25 mouse cellular contexts compared by ENCODE assay signal in genomic region chr7:19754065-19754464, GRCm38 (mm10). TPM values are rescaled to one million over a fixed set of nuclear protein-coding genes. Genes with fewer than 3 reads are reported as not detected.
A peak's percentile ranks its signal among the peaks of the same experiment; 100 is the strongest.
DNase-seq lines count a peak whose midpoint lies in the region; ATAC-seq and TF ChIP-seq lines count a peak whose summit lies in the region.
"Had no signal": no experiment of that assay in that cellular context is flagged by ENCODE, and none has a peak within 500 bp of the region (broad histone marks: within the 10 kb centered on the region; RNA-seq: fewer than 3 reads in every experiment).

No protein-coding gene starts in this region.

- H3K4me3 ChIP-seq in heart, embryonic 14.5 days (ENCODE audit: control insufficient read depth in 1 of 2, insufficient read depth in 1 of 2, low read depth in 1 of 2, low read length in 2 of 2) = no peak overlapping the region
- H3K4me3 ChIP-seq in heart, embryonic 10.5 days = no peak overlapping the region
- no peak overlapping the region for H3K4me3 ChIP-seq in lung, embryonic 15.5 days
- no peak overlapping the region for H3K4me3 ChIP-seq in MEL (ENCODE audit: control insufficient read depth in 1 of 2, insufficient read depth in 1 of 2, low read depth in 2 of 2, low read length in 2 of 2)
- H3K4me3 ChIP-seq in small intestine, adult 2 months (ENCODE audit: low read depth, low read length) = no peak overlapping the region
- H3K4me3 ChIP-seq: embryonic facial prominence, embryonic 13.5 days; limb, embryonic 13.5 days; midbrain, embryonic 15.5 days had no signal

- DNase-seq in heart, embryonic 10.5 days (ENCODE audit: low spot score) = no peak
- DNase-seq in lung, postnatal 25 days (ENCODE audit: low spot score) = no peak
- peak; percentile 44 for DNase-seq in MEL (ENCODE audit: low read depth, low spot score)
- DNase-seq in ovary, adult 18-20 months (ENCODE audit: low spot score) = no peak
- DNase-seq: adrenal gland, adult 8-10 months; cerebellum, adult 11 months; kidney, adult 18-20 months; right cerebral cortex, adult 18-20 months; spleen, adult 18-20 months; thymus, postnatal 25 days had no signal

- H3K9ac ChIP-seq in heart, embryonic 14.5 days (ENCODE audit: low read length) = no peak overlapping the region
- no peak overlapping the region for H3K9ac ChIP-seq in lung, embryonic 15.5 days
- H3K9ac ChIP-seq in MEL (ENCODE audit: control insufficient read depth, low read depth, low read length, poor library complexity, severe bottlenecking) = no peak overlapping the region
- H3K9ac ChIP-seq: embryonic facial prominence, embryonic 13.5 days; hindbrain, embryonic 14.5 days; limb, embryonic 13.5 days; liver, embryonic 14.5 days; midbrain, embryonic 15.5 days had no signal

- no peak overlapping the region for H3K4me2 ChIP-seq in heart, embryonic 14.5 days (ENCODE audit: low read length)
- H3K4me2 ChIP-seq in lung, embryonic 15.5 days = no peak overlapping the region
- H3K4me2 ChIP-seq: embryonic facial prominence, embryonic 13.5 days; hindbrain, embryonic 14.5 days; limb, embryonic 13.5 days; midbrain, embryonic 15.5 days had no signal

- TF ChIP-seq CTCF in MEL (IDR thresholded peaks at IDR 0.05 in 2 of 3, conservative IDR thresholded peaks at IDR 0.05 in 1 of 3; ENCODE audit: control insufficient read depth in 1 of 3, insufficient read depth in 1 of 3, low read depth in 2 of 3, low read length in 3 of 3, poor library complexity in 1 of 3, severe bottlenecking in 1 of 3) = no peak
- TF ChIP-seq CTCF in small intestine, adult 2 months (IDR thresholded peaks at IDR 0.05; ENCODE audit: extremely low read depth, insufficient read length, insufficient replicate concordance, low read depth, low read length) = no peak

- H3K27me3 ChIP-seq in heart, embryonic 14.5 days (ENCODE audit: control insufficient read depth, insufficient read depth, low read length) = no peaks in the 10 kb centered on the region
- H3K27me3 ChIP-seq in heart, embryonic 10.5 days (ENCODE audit: insufficient read depth, poor library complexity, severe bottlenecking) = no peaks in the 10 kb centered on the region
- H3K27me3 ChIP-seq in lung, embryonic 15.5 days = no peaks in the 10 kb centered on the region
- no peaks in the 10 kb centered on the region for H3K27me3 ChIP-seq in MEL (ENCODE audit: control insufficient read depth in 1 of 2, insufficient read depth in 2 of 2, low read length in 2 of 2)
- no peaks in the 10 kb centered on the region for H3K27me3 ChIP-seq in small intestine, adult 2 months (ENCODE audit: control insufficient read depth, insufficient read depth, low read length)
- H3K27me3 ChIP-seq: embryonic facial prominence, embryonic 13.5 days; limb, embryonic 13.5 days; midbrain, embryonic 15.5 days had no signal

- peak overlapping the region; percentile 56 to 99 for H3K27ac ChIP-seq in heart, embryonic 14.5 days (replicated peaks in 1 of 2; ENCODE audit: control insufficient read depth in 1 of 2, insufficient read depth in 1 of 2, low read depth in 2 of 2, low read length in 2 of 2)
- no peak overlapping the region; the same call in 1 of the 2 replicates for H3K27ac ChIP-seq in heart, embryonic 10.5 days
- H3K27ac ChIP-seq in lung, embryonic 15.5 days = peak overlapping the region; percentile 88
- H3K27ac ChIP-seq in MEL (ENCODE audit: control insufficient read depth, low read depth, low read length) = no peak overlapping the region
- peak overlapping the region; percentile 11; the same call in 1 of the 2 replicates for H3K27ac ChIP-seq in small intestine, adult 2 months (ENCODE audit: insufficient read depth, low read depth, low read length)
- H3K27ac ChIP-seq: embryonic facial prominence, embryonic 13.5 days; hindbrain, embryonic 14.5 days; limb, embryonic 13.5 days; liver, embryonic 14.5 days; midbrain, embryonic 15.5 days had no signal

- H3K36me3 ChIP-seq in heart, embryonic 14.5 days (ENCODE audit: control insufficient read depth, insufficient read depth, low read length) = peaks cover 15% of the 10 kb centered on the region
- H3K36me3 ChIP-seq in heart, embryonic 10.5 days = peaks cover 15% of the 10 kb centered on the region
- peaks cover 17% of the 10 kb centered on the region for H3K36me3 ChIP-seq in lung, embryonic 15.5 days
- peaks cover 0 to 11% of the 10 kb centered on the region in 2 experiments; a peak in 2 of 4 replicates for H3K36me3 ChIP-seq in MEL (ENCODE audit: control insufficient read depth in 1 of 2, insufficient read depth in 2 of 2, low read length in 2 of 2)
- no peaks in the 10 kb centered on the region for H3K36me3 ChIP-seq in small intestine, adult 2 months (ENCODE audit: control insufficient read depth, insufficient read depth, low read length)
- H3K36me3 ChIP-seq: midbrain, embryonic 15.5 days had no signal

- TF ChIP-seq EP300 in MEL (IDR thresholded peaks at IDR 0.05; ENCODE audit: low read depth in 1 of 2, low read length in 2 of 2) = no peak

- no peak for TF ChIP-seq POLR2A in MEL (IDR thresholded peaks at IDR 0.05; ENCODE audit: control insufficient read depth in 1 of 2, insufficient read depth in 1 of 2, low read depth in 1 of 2, low read length in 2 of 2, poor library complexity in 1 of 2)
- TF ChIP-seq POLR2A in small intestine, adult 2 months (IDR thresholded peaks at IDR 0.05; ENCODE audit: low read depth, low read length) = no peak

- H3K4me1 ChIP-seq in heart, embryonic 14.5 days (ENCODE audit: control insufficient read depth in 2 of 2, insufficient read depth in 2 of 2, low read length in 2 of 2) = peaks cover 33 to 51% of the 10 kb centered on the region in 2 experiments
- H3K4me1 ChIP-seq in heart, embryonic 10.5 days = peaks cover 35% of the 10 kb centered on the region
- H3K4me1 ChIP-seq in lung, embryonic 15.5 days = peaks cover 47% of the 10 kb centered on the region
- H3K4me1 ChIP-seq in MEL (ENCODE audit: control insufficient read depth in 1 of 2, insufficient read depth in 2 of 2, low read length in 2 of 2) = peaks cover 9 to 21% of the 10 kb centered on the region in 2 experiments; a peak in 3 of 4 replicates
- peaks cover 21% of the 10 kb centered on the region for H3K4me1 ChIP-seq in small intestine, adult 2 months (ENCODE audit: control insufficient read depth, insufficient read depth, insufficient read length, low read length)

- H3K9me3 ChIP-seq in heart, embryonic 14.5 days (ENCODE audit: control insufficient read depth, low read length) = 0 out of 2 replicates have a peak, but pooled peaks cover 2% of the 10 kb centered on the region
- H3K9me3 ChIP-seq in heart, embryonic 10.5 days = no peaks in the 10 kb centered on the region
- H3K9me3 ChIP-seq in lung, embryonic 15.5 days = no peaks in the 10 kb centered on the region
- no peaks in the 10 kb centered on the region for H3K9me3 ChIP-seq in MEL (replicated peaks; ENCODE audit: insufficient read depth, low read length)
- H3K9me3 ChIP-seq: embryonic facial prominence, embryonic 13.5 days; limb, embryonic 13.5 days; midbrain, embryonic 15.5 days had no signal

- H3K79me2 ChIP-seq in MEL (ENCODE audit: control insufficient read depth, insufficient read depth, low read length, poor library complexity) = no peaks in the 10 kb centered on the region

- ATAC-seq in heart, embryonic 14.5 days (ENCODE audit: insufficient number of reproducible peaks, insufficient read depth, low FRiP score, low read depth) = no peak
- no peak for ATAC-seq in lung, embryonic 15.5 days (ENCODE audit: borderline replicate concordance, extremely low read depth, low FRiP score, low TSS enrichment)
- no peak for ATAC-seq in CD4-positive, CD25-positive, alpha-beta regulatory T cell, adult 4 months
- ATAC-seq: midbrain, embryonic 15.5 days had no signal

- TF ChIP-seq RAD21 in MEL (IDR thresholded peaks at IDR 0.05; ENCODE audit: low read depth, low read length) = no peak

- WGBS in heart, embryonic 14.5 days = 87% methylated on average over 1 of the region's 1 CpGs
- WGBS in heart, embryonic 10.5 days = 81% methylated on average over 1 of the region's 1 CpGs
- 57% methylated on average over 1 of the region's 1 CpGs for WGBS in lung, embryonic 15.5 days
- 82% methylated on average over 1 of the region's 1 CpGs for WGBS in small intestine, adult 2 months

RNA-seq across cellular contexts. Expression of gene Nectin2, which starts 3.8 kb away (rescaled TPM):
- polyA plus RNA-seq in heart, embryonic 14.5 days (2014; fragmentation: Nextera tagmentation; extraction: Ambion mirVana) = 63.4 and 68.4 TPM in 2 replicates
- polyA plus RNA-seq in heart, embryonic 10.5 days (2016; fragmentation: Nextera tagmentation; extraction: Ambion mirVana) = 130 and 138 TPM in 2 replicates
- 133 and 140 TPM in 2 replicates for polyA plus RNA-seq in lung, embryonic 15.5 days (2015; fragmentation: Nextera tagmentation; extraction: Ambion mirVana)
- 6.9 TPM in 2 replicates for total RNA-seq in MEL (2012; rRNA removed)
- polyA plus RNA-seq in MEL (2012; ENCODE audit: insufficient read depth in 1 of 2, insufficient read length in 2 of 2, low read depth in 1 of 2, low replicate concordance in 2 of 2, missing spikeins in 1 of 2) = 10 to 100 TPM in 1 of 2 experiments, not detected in 1; 25.6 TPM
- 128 and 208 TPM in 2 replicates for polyA plus RNA-seq in small intestine, adult 2 months (2012; rRNA removed)
- polyA plus RNA-seq in CD4-positive, CD25-positive, alpha-beta regulatory T cell, adult 4 months (2017; shearing (Covaris generic)) = under 1 TPM in 1 of 2 experiments, not detected in 1; 0.12 TPM

RNA-seq across cellular contexts. Expression of gene Bcam, which starts 16.8 kb away (rescaled TPM):
- polyA plus RNA-seq in heart, embryonic 14.5 days (2014; fragmentation: Nextera tagmentation; extraction: Ambion mirVana) = 293 and 321 TPM in 2 replicates
- 140 and 193 TPM in 2 replicates for polyA plus RNA-seq in heart, embryonic 10.5 days (2016; fragmentation: Nextera tagmentation; extraction: Ambion mirVana)
- polyA plus RNA-seq in lung, embryonic 15.5 days (2015; fragmentation: Nextera tagmentation; extraction: Ambion mirVana) = 313 and 345 TPM in 2 replicates
- total RNA-seq in MEL (2012; rRNA removed) = 2.6 and 3.2 TPM in 2 replicates
- 1 to 10 TPM in 1 of 2 experiments, not detected in 1; 8.1 TPM for polyA plus RNA-seq in MEL (2012; ENCODE audit: insufficient read depth in 1 of 2, insufficient read length in 2 of 2, low read depth in 1 of 2, low replicate concordance in 2 of 2, missing spikeins in 1 of 2)
- 18.6 and 20.3 TPM in 2 replicates for polyA plus RNA-seq in small intestine, adult 2 months (2012; rRNA removed)
- polyA plus RNA-seq in CD4-positive, CD25-positive, alpha-beta regulatory T cell, adult 4 months (2017; shearing (Covaris generic)) = 1 to 10 TPM; 2.5 to 3.7 TPM

RNA-seq across cellular contexts. Expression of gene Tomm40, which starts 38.8 kb away (rescaled TPM):
- 130 and 135 TPM in 2 replicates for polyA plus RNA-seq in heart, embryonic 14.5 days (2014; fragmentation: Nextera tagmentation; extraction: Ambion mirVana)
- polyA plus RNA-seq in heart, embryonic 10.5 days (2016; fragmentation: Nextera tagmentation; extraction: Ambion mirVana) = 237 and 260 TPM in 2 replicates
- 149 and 157 TPM in 2 replicates for polyA plus RNA-seq in lung, embryonic 15.5 days (2015; fragmentation: Nextera tagmentation; extraction: Ambion mirVana)
- total RNA-seq in MEL (2012; rRNA removed) = 288 and 294 TPM in 2 replicates
- 100 to 1,000 TPM in 1 of 2 experiments, not detected in 1; 403 TPM for polyA plus RNA-seq in MEL (2012; ENCODE audit: insufficient read depth in 1 of 2, insufficient read length in 2 of 2, low read depth in 1 of 2, low replicate concordance in 2 of 2, missing spikeins in 1 of 2)
- polyA plus RNA-seq in small intestine, adult 2 months (2012; rRNA removed) = 62.8 and 72.9 TPM in 2 replicates
- polyA plus RNA-seq in CD4-positive, CD25-positive, alpha-beta regulatory T cell, adult 4 months (2017; shearing (Covaris generic)) = 1 to 10 TPM; 3.7 to 6.9 TPM

RNA-seq across cellular contexts. Expression of gene Cblc, which starts 42.5 kb away (rescaled TPM):
- 0.53 TPM in 1 of 2 replicates, not detected in the other for polyA plus RNA-seq in heart, embryonic 14.5 days (2014; fragmentation: Nextera tagmentation; extraction: Ambion mirVana)
- polyA plus RNA-seq in heart, embryonic 10.5 days (2016; fragmentation: Nextera tagmentation; extraction: Ambion mirVana) = 1.1 and 1.2 TPM in 2 replicates
- 15.2 and 16.1 TPM in 2 replicates for polyA plus RNA-seq in lung, embryonic 15.5 days (2015; fragmentation: Nextera tagmentation; extraction: Ambion mirVana)
- total RNA-seq in MEL (2012; rRNA removed) = not detected in 2 replicates
- polyA plus RNA-seq in MEL (2012; ENCODE audit: insufficient read depth in 1 of 2, insufficient read length in 2 of 2, low read depth in 1 of 2, low replicate concordance in 2 of 2, missing spikeins in 1 of 2) = not detected
- polyA plus RNA-seq in small intestine, adult 2 months (2012; rRNA removed) = 56.7 and 145 TPM in 2 replicates
- not detected for polyA plus RNA-seq in CD4-positive, CD25-positive, alpha-beta regulatory T cell, adult 4 months (2017; shearing (Covaris generic))
- total RNA-seq: gastrocnemius, adult 8-10 months; layer of hippocampus, postnatal 14 days; left cerebral cortex, postnatal 10 days; megakaryocyte, adult 5-6 weeks had no signal
- polyA plus RNA-seq: C2C12; cortical plate, adult 2 months; hindbrain, embryonic 14.5 days had no signal

RNA-seq across cellular contexts. Expression of gene Apoe, which starts 55.1 kb away (rescaled TPM):
- polyA plus RNA-seq in heart, embryonic 14.5 days (2014; fragmentation: Nextera tagmentation; extraction: Ambion mirVana) = 644 and 695 TPM in 2 replicates
- 326 and 523 TPM in 2 replicates for polyA plus RNA-seq in heart, embryonic 10.5 days (2016; fragmentation: Nextera tagmentation; extraction: Ambion mirVana)
- 458 and 503 TPM in 2 replicates for polyA plus RNA-seq in lung, embryonic 15.5 days (2015; fragmentation: Nextera tagmentation; extraction: Ambion mirVana)
- 22.6 and 33.3 TPM in 2 replicates for total RNA-seq in MEL (2012; rRNA removed)
- 10 to 100 TPM in 1 of 2 experiments, not detected in 1; 61.4 TPM for polyA plus RNA-seq in MEL (2012; ENCODE audit: insufficient read depth in 1 of 2, insufficient read length in 2 of 2, low read depth in 1 of 2, low replicate concordance in 2 of 2, missing spikeins in 1 of 2)
- polyA plus RNA-seq in small intestine, adult 2 months (2012; rRNA removed) = 591 and 688 TPM in 2 replicates
- polyA plus RNA-seq in CD4-positive, CD25-positive, alpha-beta regulatory T cell, adult 4 months (2017; shearing (Covaris generic)) = 1 to 10 TPM; 6.6 to 7.6 TPM

Comparison
In these comparisons a context has a peak if more than half of its experiments do, and no peak if none do; other contexts are left out.
1. H3K27ac ChIP-seq: peak in heart, embryonic 14.5 days (2 of 2), lung, embryonic 15.5 days (single experiment) and small intestine, adult 2 months (single experiment); none in heart, embryonic 10.5 days (single experiment) and MEL (single experiment).